Mouse (Mus musculus): Measurements from ENCODE around the gene Dcaf12. TPM values are rescaled to one million over a fixed set of nuclear protein-coding genes. Genes with fewer than 3 reads are reported as not detected.

Gene Dcaf12
- 10 to 100 TPM; 45.8 to 49.6 TPM for total RNA-seq (2021)

GRCm38 (mm10) chr4:41314141-41315129 is at the start of gene Dcaf12:
TSS of gene Dcaf12 (minus strand) at chr4:41314889.
- peak; percentile 89 to 93 for DNase-seq (ENCODE audit: extremely low spot score in 1 of 2, low spot score in 1 of 2)

- DNase-seq (ENCODE audit: extremely low spot score in 1 of 2, low spot score in 1 of 2) = no peak
Observed at GRCm38 (mm10) chr4:41361059-41361458, 46.4 kb upstream of the Dcaf12 start.

GRCm38 (mm10) chr4:41359358-41359757 is 44.7 kb upstream of the Dcaf12 start:
- DNase-seq (ENCODE audit: extremely low spot score in 1 of 2, low spot score in 1 of 2) = no peak

- DNase-seq (ENCODE audit: extremely low spot score in 1 of 2, low spot score in 1 of 2) = no peak
Observed at GRCm38 (mm10) chr4:41358669-41359068, 44.0 kb upstream of the Dcaf12 start.

- DNase-seq (ENCODE audit: extremely low spot score in 1 of 2, low spot score in 1 of 2) = no peak
Observed at GRCm38 (mm10) chr4:41357154-41357553, 42.5 kb upstream of the Dcaf12 start.

GRCm38 (mm10) chr4:41353265-41353664 is 38.6 kb upstream of the Dcaf12 start:
- no peak for DNase-seq (ENCODE audit: extremely low spot score in 1 of 2, low spot score in 1 of 2)

- no peak for DNase-seq (ENCODE audit: extremely low spot score in 1 of 2, low spot score in 1 of 2)
Observed at GRCm38 (mm10) chr4:41352758-41353157, 38.1 kb upstream of the Dcaf12 start.

- DNase-seq (ENCODE audit: extremely low spot score in 1 of 2, low spot score in 1 of 2) = no peak
Observed at GRCm38 (mm10) chr4:41349199-41349591, 34.5 kb upstream of the Dcaf12 start.

GRCm38 (mm10) chr4:41348584-41349198 is 34.0 kb upstream of the Dcaf12 start, which contains the start of gene Ubap1:
TSS of gene Ubap1 (plus strand) at chr4:41348996.
- peak; percentile 80 to 82 for DNase-seq (ENCODE audit: extremely low spot score in 1 of 2, low spot score in 1 of 2)

- no peak for DNase-seq (ENCODE audit: extremely low spot score in 1 of 2, low spot score in 1 of 2)
Observed at GRCm38 (mm10) chr4:41347839-41348238, 33.1 kb upstream of the Dcaf12 start.

- DNase-seq (ENCODE audit: extremely low spot score in 1 of 2, low spot score in 1 of 2) = no peak
Observed at GRCm38 (mm10) chr4:41346011-41346410, 31.3 kb upstream of the Dcaf12 start.

GRCm38 (mm10) chr4:41340912-41341550 is 26.3 kb upstream of the Dcaf12 start:
- no peak for DNase-seq (ENCODE audit: extremely low spot score in 1 of 2, low spot score in 1 of 2)

- DNase-seq (ENCODE audit: extremely low spot score in 1 of 2, low spot score in 1 of 2) = no peak
Observed at GRCm38 (mm10) chr4:41336546-41336945, 21.9 kb upstream of the Dcaf12 start.

GRCm38 (mm10) chr4:41331698-41332421 is 17.2 kb upstream of the Dcaf12 start:
- DNase-seq (ENCODE audit: extremely low spot score in 1 of 2, low spot score in 1 of 2) = no peak

GRCm38 (mm10) chr4:41331085-41331484 is 16.4 kb upstream of the Dcaf12 start:
- no peak for DNase-seq (ENCODE audit: extremely low spot score in 1 of 2, low spot score in 1 of 2)

- DNase-seq (ENCODE audit: extremely low spot score in 1 of 2, low spot score in 1 of 2) = no peak
Observed at GRCm38 (mm10) chr4:41329481-41329880, 14.8 kb upstream of the Dcaf12 start.

GRCm38 (mm10) chr4:41326876-41327275 is 12.2 kb upstream of the Dcaf12 start:
- DNase-seq (ENCODE audit: extremely low spot score in 1 of 2, low spot score in 1 of 2) = no peak

GRCm38 (mm10) chr4:41320971-41321370 is 6.3 kb upstream of the Dcaf12 start:
- no peak for DNase-seq (ENCODE audit: extremely low spot score in 1 of 2, low spot score in 1 of 2)

GRCm38 (mm10) chr4:41318267-41318666 is 3.6 kb upstream of the Dcaf12 start:
- DNase-seq (ENCODE audit: extremely low spot score in 1 of 2, low spot score in 1 of 2) = no peak

- no peak for DNase-seq (ENCODE audit: extremely low spot score in 1 of 2, low spot score in 1 of 2)
Observed at GRCm38 (mm10) chr4:41315173-41315572, 484 bp upstream of the Dcaf12 start.
